Mouse (Mus musculus) heart, embryonic 11.5 days (tissue): ENCODE measurements at regions not wholly inside any gene's neighbourhood (a gene's known extent, or its start where the extent isn't known, plus 50 kb on each side); places are given as distances from the start of the nearest gene placed in this dataset.

ENCODE experiments used
- ATAC-seq: fragments of 200-750 bp; cut with Nextera tagmentation; replicated peaks from 2 replicates; pipeline ENCODE4 v1.8.0; 2017; ENCODE audit warnings: moderate library complexity; ENCODE audit not compliant: insufficient number of reproducible peaks, low FRiP score, low TSS enrichment
- H3K27ac ChIP-seq: fragments of 300-500 bp; sonication (generic); 2 replicates; pipeline ENCODE4 v1.5.1; 2014; ENCODE audit warnings: mild to moderate bottlenecking, low read depth, low read length
- H3K27me3 ChIP-seq: fragments of 300-500 bp; sonication (generic); 2 replicates; pipeline ENCODE4 v1.6.1; 2014; ENCODE audit warnings: mild to moderate bottlenecking, low read length, mixed read lengths; ENCODE audit not compliant: control insufficient read depth, insufficient read depth
- H3K36me3 ChIP-seq: fragments of 300-500 bp; sonication (generic); 2 replicates; pipeline ENCODE4 v1.6.1; 2014; ENCODE audit warnings: mild to moderate bottlenecking, low read length, moderate library complexity, mixed read lengths; ENCODE audit not compliant: control insufficient read depth, insufficient read depth
- H3K4me1 ChIP-seq: fragments of 300-500 bp; sonication (generic); 2 replicates; pipeline ENCODE4 v1.6.1; 2014; ENCODE audit warnings: low read length; ENCODE audit not compliant: control insufficient read depth, insufficient read depth
- H3K4me2 ChIP-seq: fragments of 300-500 bp; sonication (generic); 2 replicates; pipeline ENCODE4 v1.6.1; 2014; ENCODE audit warnings: mild to moderate bottlenecking, moderate library complexity
- H3K4me3 ChIP-seq: fragments of 300-500 bp; sonication (generic); 2 replicates; pipeline ENCODE4 v1.5.1; 2014; ENCODE audit warnings: low read depth, low read length
- H3K9ac ChIP-seq: fragments of 300-500 bp; sonication (generic); 2 replicates; pipeline ENCODE4 v1.6.1; 2014; ENCODE audit warnings: mild to moderate bottlenecking, low read depth, low read length, moderate library complexity
- H3K9me3 ChIP-seq: fragments of 300-500 bp; sonication (generic); replicated peaks from 2 replicates; pipeline ENCODE4 v1.6.1; 2016; ENCODE audit warnings: low read length; ENCODE audit not compliant: control insufficient read depth
- WGBS: fragments of 180-500 bp; shearing (Covaris S2); extraction: QIAGEN DNeasy Blood & Tissue Kit; methylation state at CpG from one replicate; pipeline ENCODE4 v1.1.7; 2014; ENCODE audit not compliant: insufficient replicate concordance; 5-methylcytosine and 5-hydroxymethylcytosine counted together

- no peaks in the 10 kb centered on the region for H3K27me3 ChIP-seq
- no peaks in the 10 kb centered on the region for H3K4me1 ChIP-seq
- no peak overlapping the region for H3K27ac ChIP-seq
- no peaks in the 10 kb centered on the region for H3K36me3 ChIP-seq
- WGBS = 72% methylated on average over 13 of the region's 13 CpGs
- no peak for ATAC-seq
- no peaks in the 10 kb centered on the region for H3K9me3 ChIP-seq
- no peak overlapping the region for H3K4me3 ChIP-seq
- H3K4me2 ChIP-seq = no peak overlapping the region
- no peak overlapping the region for H3K9ac ChIP-seq
Observed at GRCm38 (mm10) chr1:42395651-42396260, 299.8 kb upstream of the Pou3f3 start.

GRCm38 (mm10) chr1:42398461-42399154, 297.0 kb upstream of the Pou3f3 start:
- Histone ChIP-seq H3K4me1 (no peaks in the 10 kb centered on the region), H3K4me2 (no peak overlapping the region), H3K36me3 (no peaks in the 10 kb centered on the region), H3K9ac (no peak overlapping the region), H3K4me3 (no peak overlapping the region), H3K27ac (no peak overlapping the region), H3K27me3 (no peaks in the 10 kb centered on the region), H3K9me3 (no peaks in the 10 kb centered on the region)
- 22% methylated on average over 8 of the region's 8 CpGs for WGBS
- no peak for ATAC-seq

GRCm38 (mm10) chr1:42415817-42416538, 279.6 kb upstream of the Pou3f3 start:
- no peaks in the 10 kb centered on the region for H3K27me3 ChIP-seq
- no peaks in the 10 kb centered on the region for H3K36me3 ChIP-seq
- H3K4me3 ChIP-seq = no peak overlapping the region
- H3K4me2 ChIP-seq = no peak overlapping the region
- 72% methylated on average over 21 of the region's 21 CpGs for WGBS
- no peak for ATAC-seq
- no peaks in the 10 kb centered on the region for H3K9me3 ChIP-seq
- H3K9ac ChIP-seq = no peak overlapping the region
- peaks cover 6% of the 10 kb centered on the region; the same call in 1 of the 2 replicates for H3K4me1 ChIP-seq
- no peak overlapping the region for H3K27ac ChIP-seq

GRCm38 (mm10) chr1:42416539-42417218, 278.9 kb upstream of the Pou3f3 start:
- H3K9ac ChIP-seq = no peak overlapping the region
- H3K4me3 ChIP-seq = no peak overlapping the region
- no peaks in the 10 kb centered on the region for H3K36me3 ChIP-seq
- H3K4me1 ChIP-seq = peaks cover 6% of the 10 kb centered on the region; the same call in 1 of the 2 replicates
- WGBS = 74% methylated on average over 8 of the region's 8 CpGs
- no peak overlapping the region for H3K4me2 ChIP-seq
- H3K27me3 ChIP-seq = no peaks in the 10 kb centered on the region
- no peaks in the 10 kb centered on the region for H3K9me3 ChIP-seq
- ATAC-seq = no peak
- no peak overlapping the region for H3K27ac ChIP-seq

- H3K36me3 ChIP-seq = no peaks in the 10 kb centered on the region
- H3K4me2 ChIP-seq = no peak overlapping the region
- no peaks in the 10 kb centered on the region for H3K9me3 ChIP-seq
- no peak overlapping the region for H3K27ac ChIP-seq
- H3K4me1 ChIP-seq = peaks cover 6% of the 10 kb centered on the region; the same call in 1 of the 2 replicates
- no peak for ATAC-seq
- 18% methylated on average over 4 of the region's 4 CpGs for WGBS
- no peak overlapping the region for H3K9ac ChIP-seq
- H3K4me3 ChIP-seq = no peak overlapping the region
- no peaks in the 10 kb centered on the region for H3K27me3 ChIP-seq
Observed at GRCm38 (mm10) chr1:42417815-42418214, 277.8 kb upstream of the Pou3f3 start.

- Histone ChIP-seq H3K9me3 (no peaks in the 10 kb centered on the region), H3K27me3 (no peaks in the 10 kb centered on the region), H3K4me2 (no peak overlapping the region), H3K27ac (no peak overlapping the region), H3K9ac (no peak overlapping the region), H3K4me3 (no peak overlapping the region), H3K4me1 (peaks cover 6% of the 10 kb centered on the region; the same call in 1 of the 2 replicates), H3K36me3 (no peaks in the 10 kb centered on the region)
- 64% methylated on average over 1 of the region's 1 CpGs for WGBS
- no peak for ATAC-seq
Observed at GRCm38 (mm10) chr1:42418233-42418632, 277.3 kb upstream of the Pou3f3 start.

GRCm38 (mm10) chr1:42436366-42436998, 259.1 kb upstream of the Pou3f3 start:
- no peak overlapping the region for H3K27ac ChIP-seq
- H3K9me3 ChIP-seq = no peaks in the 10 kb centered on the region
- H3K27me3 ChIP-seq = no peaks in the 10 kb centered on the region
- no peak overlapping the region for H3K9ac ChIP-seq
- H3K4me1 ChIP-seq = no peaks in the 10 kb centered on the region
- H3K36me3 ChIP-seq = no peaks in the 10 kb centered on the region
- ATAC-seq = no peak
- H3K4me2 ChIP-seq = no peak overlapping the region
- no peak overlapping the region for H3K4me3 ChIP-seq
- WGBS = 62% methylated on average over 8 of the region's 8 CpGs

- Histone ChIP-seq H3K4me2 (no peak overlapping the region), H3K9me3 (no peaks in the 10 kb centered on the region), H3K36me3 (no peaks in the 10 kb centered on the region), H3K27ac (no peak overlapping the region), H3K27me3 (no peaks in the 10 kb centered on the region), H3K9ac (no peak overlapping the region), H3K4me1 (no peaks in the 10 kb centered on the region), H3K4me3 (no peak overlapping the region)
- WGBS = 78% methylated on average over 3 of the region's 3 CpGs
- ATAC-seq = no peak
Observed at GRCm38 (mm10) chr1:42468365-42468764, 227.2 kb upstream of the Pou3f3 start.
